Mouse (Mus musculus) lung, postnatal 10 days (tissue): ENCODE results near the gene Trappc2l.

ENCODE experiments used
- DNase-seq: peaks from one replicate; pipeline ENCODE4 v3.0.0; 2021

Gene Trappc2l

GRCm38 (mm10) chr8:122584981-122585380 is 26.5 kb upstream of the Trappc2l start:
- no peak for DNase-seq

- DNase-seq = no peak
Measured at GRCm38 (mm10) chr8:122585411-122585891, 26.0 kb upstream of the Trappc2l start.

- DNase-seq = no peak
Measured at GRCm38 (mm10) chr8:122586171-122586570, 25.3 kb upstream of the Trappc2l start.

- no peak for DNase-seq
Measured at GRCm38 (mm10) chr8:122586749-122587148, 24.7 kb upstream of the Trappc2l start.

GRCm38 (mm10) chr8:122593240-122593639 is 18.2 kb upstream of the Trappc2l start:
- no peak for DNase-seq

- DNase-seq = no peak
Measured at GRCm38 (mm10) chr8:122593783-122594507, 17.5 kb upstream of the Trappc2l start.

GRCm38 (mm10) chr8:122596031-122596430 is 15.4 kb upstream of the Trappc2l start:
- no peak for DNase-seq

GRCm38 (mm10) chr8:122600666-122601065 is 10.8 kb upstream of the Trappc2l start:
- no peak for DNase-seq

GRCm38 (mm10) chr8:122604640-122605039 is 6.8 kb upstream of the Trappc2l start:
- DNase-seq = no peak

GRCm38 (mm10) chr8:122605367-122605766 is 6.1 kb upstream of the Trappc2l start:
- DNase-seq = no peak

- DNase-seq = no peak
Measured at GRCm38 (mm10) chr8:122606810-122607209, 4.6 kb upstream of the Trappc2l start.

GRCm38 (mm10) chr8:122610209-122610608 is 1.2 kb upstream of the Trappc2l start:
- DNase-seq = no peak

GRCm38 (mm10) chr8:122610612-122611277 is 695 bp upstream of the Trappc2l start:
- DNase-seq = no peak

GRCm38 (mm10) chr8:122616181-122616905 is 4.9 kb downstream of the Trappc2l start:
- DNase-seq = peak; percentile 68

- DNase-seq = peak; percentile 94
Measured at GRCm38 (mm10) chr8:122617947-122618546, 6.6 kb downstream of the Trappc2l start.

- no peak for DNase-seq
Measured at GRCm38 (mm10) chr8:122618660-122619378, 7.4 kb downstream of the Trappc2l start.

- no peak for DNase-seq
Measured at GRCm38 (mm10) chr8:122620446-122620845, 9.0 kb downstream of the Trappc2l start.

- DNase-seq = no peak
Measured at GRCm38 (mm10) chr8:122622727-122623126, 11.3 kb downstream of the Trappc2l start, which contains the start of gene Pabpn1l. TSS of gene Pabpn1l (minus strand) at chr8:122622739.

GRCm38 (mm10) chr8:122623844-122624642 is 12.6 kb downstream of the Trappc2l start:
- DNase-seq = peak; percentile 38

- DNase-seq = no peak
Measured at GRCm38 (mm10) chr8:122624653-122625052, 13.2 kb downstream of the Trappc2l start.

GRCm38 (mm10) chr8:122625811-122626210 is 14.4 kb downstream of the Trappc2l start:
- DNase-seq = no peak
